25 mouse cellular contexts compared by ENCODE assay signal in genomic region chr11:88934089-88935000, GRCm38 (mm10). TPM values are rescaled to one million over a fixed set of nuclear protein-coding genes. Genes with fewer than 3 reads are reported as not detected.
DNase-seq lines count a peak whose midpoint lies in the region; ATAC-seq lines count a peak whose summit lies in the region.
"Had no signal": no experiment of that assay in that cellular context is flagged by ENCODE, and none has a peak within 500 bp of the region (broad histone marks: within the 10 kb centered on the region; RNA-seq: fewer than 3 reads in every experiment).

No protein-coding gene starts in this region.

- H3K4me2 ChIP-seq in kidney, embryonic 15.5 days: no peak overlapping the region
- no peak overlapping the region for H3K4me2 ChIP-seq in liver, embryonic 11.5 days
- H3K4me2 ChIP-seq: embryonic facial prominence, embryonic 12.5 days; heart, embryonic 13.5 days; limb, embryonic 13.5 days; liver, embryonic 15.5 days; neural tube, embryonic 12.5 days had no signal

- H3K27me3 ChIP-seq in kidney, embryonic 15.5 days: no peaks in the 10 kb centered on the region
- H3K27me3 ChIP-seq in embryonic facial prominence, embryonic 10.5 days (replicated peaks; ENCODE audit: low read depth, poor library complexity, severe bottlenecking): no peaks in the 10 kb centered on the region
- H3K27me3 ChIP-seq in liver, embryonic 11.5 days (replicated peaks; ENCODE audit: control insufficient read depth, insufficient read depth, low read length): no peaks in the 10 kb centered on the region
- H3K27me3 ChIP-seq: embryonic facial prominence, embryonic 12.5 days; heart, embryonic 13.5 days; limb, embryonic 13.5 days; liver, embryonic 15.5 days; neural tube, embryonic 12.5 days had no signal

- H3K27ac ChIP-seq in kidney, embryonic 15.5 days: no peak overlapping the region
- H3K27ac ChIP-seq in embryonic facial prominence, embryonic 10.5 days (replicated peaks): no peak overlapping the region
- H3K27ac ChIP-seq in liver, embryonic 11.5 days (ENCODE audit: low read depth, low read length): no peak overlapping the region
- H3K27ac ChIP-seq: embryonic facial prominence, embryonic 12.5 days; heart, embryonic 13.5 days; hindbrain, postnatal 0 days; limb, embryonic 13.5 days; liver, embryonic 15.5 days; neural tube, embryonic 12.5 days had no signal

- peak; percentile 42 for DNase-seq in ovary, adult 18-20 months (ENCODE audit: low spot score)
- DNase-seq in ovary, postnatal 36 days (ENCODE audit: low spot score): no peak
- DNase-seq in adrenal gland, postnatal 10 days: peak; percentile 32
- peak; percentile 16 to 27 for DNase-seq in frontal cortex, postnatal 14 days (ENCODE audit: low spot score in 2 of 2)
- peak; percentile 45 for DNase-seq in right cerebral cortex, postnatal 25 days
- DNase-seq in embryonic facial prominence, embryonic 10.5 days (ENCODE audit: low spot score): no peak
- no peak for DNase-seq in liver, embryonic 11.5 days (ENCODE audit: low spot score)
- DNase-seq: cerebellum, adult 2 months; gastrocnemius, postnatal 36 days; heart, postnatal 36 days; kidney, adult 18-20 months; kidney, postnatal 25 days; lung, postnatal 10 days; thymus, adult 2 months had no signal

- no peaks in the 10 kb centered on the region for H3K9me3 ChIP-seq in kidney, embryonic 15.5 days (replicated peaks)
- no peaks in the 10 kb centered on the region for H3K9me3 ChIP-seq in embryonic facial prominence, embryonic 10.5 days
- no peaks in the 10 kb centered on the region for H3K9me3 ChIP-seq in liver, embryonic 11.5 days (ENCODE audit: control insufficient read depth, low read length)
- H3K9me3 ChIP-seq: embryonic facial prominence, embryonic 12.5 days; heart, embryonic 13.5 days; limb, embryonic 13.5 days; liver, embryonic 15.5 days; neural tube, embryonic 12.5 days had no signal

- no peak overlapping the region for H3K4me3 ChIP-seq in kidney, embryonic 15.5 days (replicated peaks)
- H3K4me3 ChIP-seq in embryonic facial prominence, embryonic 10.5 days: no peak overlapping the region
- no peak overlapping the region for H3K4me3 ChIP-seq in liver, embryonic 11.5 days (ENCODE audit: low read depth, low read length)
- H3K4me3 ChIP-seq: embryonic facial prominence, embryonic 12.5 days; heart, embryonic 13.5 days; limb, embryonic 13.5 days; liver, embryonic 15.5 days; neural tube, embryonic 12.5 days had no signal

- peaks cover 76% of the 10 kb centered on the region for H3K36me3 ChIP-seq in kidney, embryonic 15.5 days
- peaks cover 92% of the 10 kb centered on the region for H3K36me3 ChIP-seq in embryonic facial prominence, embryonic 10.5 days (replicated peaks)
- H3K36me3 ChIP-seq in liver, embryonic 11.5 days (ENCODE audit: control insufficient read depth, insufficient read depth, low read length): no peaks in the 10 kb centered on the region

- H3K4me1 ChIP-seq in kidney, embryonic 15.5 days: no peaks in the 10 kb centered on the region
- no peaks in the 10 kb centered on the region for H3K4me1 ChIP-seq in embryonic facial prominence, embryonic 10.5 days
- H3K4me1 ChIP-seq in liver, embryonic 11.5 days (replicated peaks; ENCODE audit: control insufficient read depth, insufficient read depth, low read length): no peaks in the 10 kb centered on the region
- H3K4me1 ChIP-seq: embryonic facial prominence, embryonic 12.5 days; heart, embryonic 13.5 days; limb, embryonic 13.5 days; liver, embryonic 15.5 days; neural tube, embryonic 12.5 days had no signal

- H3K9ac ChIP-seq in kidney, embryonic 15.5 days: no peak overlapping the region
- H3K9ac ChIP-seq in liver, embryonic 11.5 days (ENCODE audit: low read depth, low read length): no peak overlapping the region
- H3K9ac ChIP-seq: embryonic facial prominence, embryonic 12.5 days; heart, embryonic 13.5 days; limb, embryonic 13.5 days; liver, embryonic 15.5 days; neural tube, embryonic 12.5 days had no signal

- 92% methylated on average over 19 of the region's 19 CpGs for WGBS in kidney, embryonic 15.5 days
- 92% methylated on average over 19 of the region's 19 CpGs for WGBS in embryonic facial prominence, embryonic 10.5 days
- 85% methylated on average over 19 of the region's 19 CpGs for WGBS in liver, embryonic 11.5 days

- ATAC-seq in kidney, embryonic 15.5 days (replicated peaks; ENCODE audit: low FRiP score): no peak
- ATAC-seq in liver, embryonic 11.5 days (replicated peaks; ENCODE audit: low FRiP score): no peak
- ATAC-seq: CD4-positive, CD25-positive, alpha-beta regulatory T cell, adult 4 months; forebrain, embryonic 16.5 days; hindbrain, postnatal 0 days had no signal

RNA-seq across cellular contexts. Expression of gene Scpep1, which starts 20.9 kb away (rescaled TPM):
- 100 to 1,000 TPM; 116 to 118 TPM for total RNA-seq in adrenal gland, postnatal 10 days (2021)
- polyA plus RNA-seq in kidney, embryonic 15.5 days (2015; fragmentation: Nextera tagmentation; extraction: Ambion mirVana): 128 and 130 TPM in 2 replicates
- polyA plus RNA-seq in embryonic facial prominence, embryonic 10.5 days (2016; fragmentation: Nextera tagmentation; extraction: Ambion mirVana): 72.9 and 77.2 TPM in 2 replicates
- 57.4 and 59.4 TPM in 2 replicates for polyA plus RNA-seq in liver, embryonic 11.5 days (2014; fragmentation: Nextera tagmentation; extraction: Ambion mirVana)

RNA-seq across cellular contexts. Expression of gene Elobl, which starts 32.4 kb away (rescaled TPM):
- total RNA-seq in adrenal gland, postnatal 10 days (2021): not detected
- polyA plus RNA-seq in kidney, embryonic 15.5 days (2015; fragmentation: Nextera tagmentation; extraction: Ambion mirVana): not detected in 2 replicates
- polyA plus RNA-seq in embryonic facial prominence, embryonic 10.5 days (2016; fragmentation: Nextera tagmentation; extraction: Ambion mirVana): not detected in 2 replicates
- not detected in 2 replicates for polyA plus RNA-seq in liver, embryonic 11.5 days (2014; fragmentation: Nextera tagmentation; extraction: Ambion mirVana)
- total RNA-seq: gastrocnemius, postnatal 36 days; heart, postnatal 36 days; hindbrain, postnatal 0 days; megakaryocyte-erythroid progenitor cell, adult 5-6 weeks had no signal
- polyA plus RNA-seq: CD4-positive, CD25-positive, alpha-beta regulatory T cell, adult 4 months; cerebellum, adult 2 months; embryonic facial prominence, embryonic 12.5 days; forebrain, embryonic 16.5 days; heart, embryonic 13.5 days; hindbrain, postnatal 0 days; limb, embryonic 13.5 days; liver, embryonic 15.5 days; neural tube, embryonic 12.5 days; urinary bladder, adult 2 months had no signal

RNA-seq across cellular contexts. Expression of gene Coil, which starts 35.7 kb away (rescaled TPM):
- 10 to 100 TPM in 1 of 2 experiments, 1 to 10 TPM in 1; 9.1 to 10.9 TPM for total RNA-seq in adrenal gland, postnatal 10 days (2021)
- 17.2 and 18.3 TPM in 2 replicates for polyA plus RNA-seq in kidney, embryonic 15.5 days (2015; fragmentation: Nextera tagmentation; extraction: Ambion mirVana)
- polyA plus RNA-seq in embryonic facial prominence, embryonic 10.5 days (2016; fragmentation: Nextera tagmentation; extraction: Ambion mirVana): 26.0 and 27.2 TPM in 2 replicates
- 9.3 and 9.5 TPM in 2 replicates for polyA plus RNA-seq in liver, embryonic 11.5 days (2014; fragmentation: Nextera tagmentation; extraction: Ambion mirVana)

Comparison
In these comparisons a context has a peak if more than half of its experiments do, and no peak if none do; other contexts are left out.
1. DNase-seq: peak in ovary, adult 18-20 months (single experiment), adrenal gland, postnatal 10 days (single experiment), frontal cortex, postnatal 14 days (2 of 2) and right cerebral cortex, postnatal 25 days (single experiment); none in ovary, postnatal 36 days (single experiment), embryonic facial prominence, embryonic 10.5 days (single experiment) and liver, embryonic 11.5 days (single experiment).